Mouse (Mus musculus): Measurements from ENCODE around the gene Ankrd26. TPM values are rescaled to one million over a fixed set of nuclear protein-coding genes. Genes with fewer than 3 reads are reported as not detected.
A peak's percentile ranks its signal among the peaks of the same experiment; 100 is the strongest.

Gene Ankrd26
- total RNA-seq, 1 experiment from 2014 or later, result 21.1 TPM

DNA sequence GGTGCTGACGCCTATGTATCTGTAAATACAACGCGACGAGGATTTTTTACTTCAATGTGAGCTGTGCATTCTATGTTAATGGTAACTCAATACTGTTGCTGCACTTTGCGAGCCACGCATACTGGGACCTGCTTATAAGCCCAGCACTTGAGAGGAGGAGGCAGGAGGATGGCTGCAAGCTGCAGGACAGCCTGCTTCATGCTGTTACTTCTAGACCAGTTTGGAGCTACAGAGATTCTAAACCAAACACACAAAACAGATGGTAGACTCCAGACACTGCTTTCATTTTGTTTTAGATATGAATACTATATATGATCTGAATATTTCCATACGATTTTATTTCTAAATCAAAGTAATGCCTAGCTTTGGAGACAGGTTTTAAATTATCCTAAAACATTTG lies 41.4 kb downstream of the Ankrd26 start:
- no peak for ATAC-seq (replicated peaks in 1 of 2; ENCODE audit: insufficient read depth in 1 of 2, low FRiP score in 2 of 2, low TSS enrichment in 1 of 2, low read depth in 1 of 2, poor library complexity in 2 of 2, severe bottlenecking in 2 of 2)

DNA sequence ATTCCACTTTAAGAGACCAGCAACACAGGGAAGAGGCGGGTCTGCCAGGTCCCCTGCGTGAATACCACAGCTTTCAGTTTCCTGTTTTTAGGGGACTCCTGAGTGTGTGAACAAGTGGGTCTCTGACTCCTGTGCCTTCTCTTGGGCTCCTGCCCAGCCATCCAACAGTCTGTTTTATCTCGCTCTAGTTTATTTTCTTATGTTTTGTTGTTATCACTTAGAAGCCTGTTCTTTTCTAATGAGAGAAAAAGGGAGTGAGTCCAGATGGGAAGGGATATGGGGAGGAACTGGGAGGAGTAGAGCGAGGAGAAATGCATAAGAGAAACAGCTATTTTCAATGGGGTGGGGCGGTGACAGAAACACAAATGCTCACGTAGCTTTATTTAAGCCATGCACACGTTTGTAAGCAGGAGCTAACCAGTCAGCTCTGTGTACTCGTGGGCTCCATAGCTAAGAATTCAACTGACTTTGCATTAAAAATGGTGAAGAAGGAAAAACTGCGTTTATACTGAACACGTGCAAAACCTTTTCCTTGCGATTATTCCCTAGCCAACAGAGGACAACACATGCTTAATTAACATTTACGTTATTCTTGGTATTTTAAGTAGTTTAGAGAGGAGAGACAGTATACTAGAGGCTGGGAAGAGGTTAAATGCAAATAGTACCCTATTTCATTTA lies 48.6 kb downstream of the Ankrd26 start:
- ATAC-seq (replicated peaks in 1 of 2; ENCODE audit: insufficient read depth in 1 of 2, low FRiP score in 2 of 2, low TSS enrichment in 1 of 2, low read depth in 1 of 2, poor library complexity in 2 of 2, severe bottlenecking in 2 of 2), result no peak

DNA sequence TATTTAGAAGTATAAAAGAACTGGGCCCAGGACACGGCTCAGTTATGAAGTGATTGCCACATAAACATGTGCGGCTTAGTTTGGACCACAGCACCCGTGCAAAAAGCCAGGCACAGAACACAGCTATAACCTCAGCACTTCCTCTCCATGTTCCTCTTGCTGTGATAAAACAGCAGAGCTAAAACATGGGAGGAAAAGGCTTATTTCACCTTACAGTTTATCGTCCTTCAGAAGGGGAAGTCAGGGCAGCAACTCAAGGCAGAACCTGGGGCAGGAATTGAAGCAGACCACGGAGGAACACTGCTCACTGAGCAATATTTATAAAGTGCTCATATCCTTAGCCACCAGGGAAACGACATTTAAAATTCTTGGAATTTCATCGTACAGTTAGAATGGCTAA lies 63.0 kb downstream of the Ankrd26 start:
- no peak for ATAC-seq (replicated peaks in 1 of 2; ENCODE audit: insufficient read depth in 1 of 2, low FRiP score in 2 of 2, low TSS enrichment in 1 of 2, low read depth in 1 of 2, poor library complexity in 2 of 2, severe bottlenecking in 2 of 2)

DNA sequence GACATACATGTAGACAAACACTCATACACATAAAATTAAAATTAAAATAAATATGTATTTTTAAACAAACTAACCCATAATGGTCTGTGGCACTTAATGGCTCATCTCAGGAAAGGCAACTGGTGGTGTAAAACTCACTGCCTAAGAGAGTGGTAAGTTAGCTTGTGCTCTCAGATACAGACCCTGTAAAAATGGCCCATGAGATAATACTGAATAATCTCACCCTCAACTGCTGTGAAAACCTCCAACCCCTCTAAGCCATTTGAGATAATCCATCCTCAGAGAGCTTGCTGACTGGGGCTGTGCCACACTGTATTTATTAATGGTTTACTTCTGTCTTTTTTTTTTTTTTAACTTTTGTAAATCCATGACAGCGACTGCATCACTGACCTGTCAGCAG lies 79.9 kb downstream of the Ankrd26 start:
- no peak for ATAC-seq (replicated peaks in 1 of 2; ENCODE audit: insufficient read depth in 1 of 2, low FRiP score in 2 of 2, low TSS enrichment in 1 of 2, low read depth in 1 of 2, poor library complexity in 2 of 2, severe bottlenecking in 2 of 2)

DNA sequence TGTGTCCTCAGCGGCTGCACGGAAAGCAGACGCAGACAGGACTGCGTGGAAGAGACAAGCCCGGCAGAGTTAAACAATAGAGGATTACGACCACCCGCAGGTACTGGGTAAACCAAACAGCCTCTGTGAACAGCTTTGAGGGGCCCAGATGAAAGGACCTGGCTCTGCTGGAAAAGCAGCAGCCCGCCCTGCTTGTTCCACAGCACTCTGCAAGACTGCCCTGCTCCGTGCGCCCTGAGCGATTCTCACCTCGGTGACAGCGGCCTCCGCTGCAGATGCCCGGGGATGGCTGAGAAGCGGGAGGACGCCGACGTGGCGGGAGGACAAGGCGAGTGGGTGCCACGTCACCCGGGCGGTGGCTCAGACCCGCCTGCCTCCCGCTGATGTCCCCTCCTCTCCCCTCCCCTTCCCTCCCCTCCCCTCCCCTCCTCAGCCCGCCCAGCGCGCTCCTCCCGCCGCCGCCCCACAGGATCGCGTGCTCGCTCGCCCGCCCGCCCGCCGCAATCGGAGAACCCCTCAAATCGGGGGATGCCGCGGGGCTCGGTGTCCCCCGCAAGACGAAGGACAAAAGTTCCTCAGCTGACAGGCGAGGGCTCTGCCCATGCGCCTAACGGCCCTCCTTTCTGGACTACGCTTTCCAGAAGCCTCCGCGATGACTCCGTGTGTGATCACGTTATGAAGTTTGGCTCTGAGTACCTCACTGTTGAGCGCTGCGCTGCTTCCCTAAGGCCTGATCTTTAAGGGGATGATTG lies 82.9 kb downstream of the Ankrd26 start, which contains the start of gene Zfp9:
Zfp9 (minus strand) TSS at position 364 of the 752 bp plus-strand sequence.
- peak; percentile 76 to 77 for ATAC-seq (replicated peaks in 1 of 2; ENCODE audit: insufficient read depth in 1 of 2, low FRiP score in 2 of 2, low TSS enrichment in 1 of 2, low read depth in 1 of 2, poor library complexity in 2 of 2, severe bottlenecking in 2 of 2)

DNA sequence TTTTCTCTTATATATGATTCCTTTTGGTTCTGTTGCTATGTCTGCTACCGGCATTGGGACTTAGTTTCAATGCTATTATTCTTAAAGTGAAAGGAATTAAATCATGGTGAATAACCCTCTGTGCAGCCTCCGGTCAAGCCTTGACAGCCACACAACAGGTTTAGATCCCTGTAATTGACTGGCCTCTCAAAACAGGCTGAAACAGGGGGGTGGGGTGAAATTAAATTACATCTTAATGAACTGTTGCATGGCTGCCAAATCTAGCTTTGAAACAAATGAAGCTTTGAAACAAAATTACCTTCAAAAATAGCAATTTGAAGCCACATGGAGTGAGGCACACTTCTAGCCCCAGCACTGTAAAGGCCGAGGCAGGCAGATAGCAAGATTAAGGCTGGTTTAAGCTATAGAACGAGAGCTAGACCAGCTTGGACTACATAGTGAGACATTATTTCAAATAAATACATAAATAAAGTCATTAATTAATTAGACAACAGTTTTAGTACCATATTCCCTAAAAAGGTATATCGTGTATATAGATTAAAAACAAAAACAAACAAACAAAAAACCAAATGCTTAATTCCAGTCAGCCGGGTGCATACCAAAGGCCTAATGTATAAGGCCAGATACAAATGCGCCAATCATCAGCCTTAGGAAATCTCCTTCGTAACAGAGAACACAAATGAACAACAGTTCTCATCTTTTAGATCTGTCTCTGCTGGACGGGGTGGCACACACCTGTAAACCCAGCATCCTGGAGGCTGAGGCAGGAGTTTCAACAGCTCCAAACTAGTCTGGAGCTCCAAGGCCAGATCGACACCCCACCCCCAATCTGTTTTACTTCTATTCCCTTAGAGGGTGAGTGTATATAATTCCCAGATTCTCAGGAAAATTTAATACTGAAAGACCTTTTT lies 83.9 kb downstream of the Ankrd26 start:
- ATAC-seq (replicated peaks in 1 of 2; ENCODE audit: insufficient read depth in 1 of 2, low FRiP score in 2 of 2, low TSS enrichment in 1 of 2, low read depth in 1 of 2, poor library complexity in 2 of 2, severe bottlenecking in 2 of 2), result no peak

DNA sequence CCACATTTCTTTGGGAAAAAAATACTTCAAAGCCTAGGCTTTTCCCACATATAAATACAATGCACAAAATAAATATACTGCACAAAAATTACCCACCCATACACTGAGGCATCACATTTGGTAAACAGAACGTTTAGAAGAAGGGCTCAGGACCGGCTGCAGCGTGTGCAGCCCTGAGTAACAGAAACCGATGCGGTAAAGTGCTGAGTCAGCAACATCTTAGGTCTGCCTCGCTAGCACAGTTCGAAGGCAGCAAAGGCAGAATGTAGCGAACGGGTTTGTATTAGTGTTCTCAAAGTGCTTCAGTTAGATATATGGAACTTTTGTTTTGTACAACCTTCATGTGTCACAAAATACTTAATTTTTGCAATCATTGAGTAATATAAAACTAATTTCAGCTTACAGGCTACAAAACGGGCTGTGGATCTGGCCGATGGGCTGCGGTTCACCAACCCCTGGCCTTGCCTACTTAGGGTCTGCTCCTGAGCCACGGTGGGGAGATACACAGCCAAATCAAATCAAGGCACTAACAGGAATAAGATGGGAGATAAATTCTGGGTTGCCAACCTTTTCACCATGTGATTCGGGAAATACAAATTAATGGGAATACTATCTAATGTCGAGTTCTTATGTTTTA lies 99.8 kb downstream of the Ankrd26 start:
- no peak for ATAC-seq (replicated peaks in 1 of 2; ENCODE audit: insufficient read depth in 1 of 2, low FRiP score in 2 of 2, low TSS enrichment in 1 of 2, low read depth in 1 of 2, poor library complexity in 2 of 2, severe bottlenecking in 2 of 2)

DNA sequence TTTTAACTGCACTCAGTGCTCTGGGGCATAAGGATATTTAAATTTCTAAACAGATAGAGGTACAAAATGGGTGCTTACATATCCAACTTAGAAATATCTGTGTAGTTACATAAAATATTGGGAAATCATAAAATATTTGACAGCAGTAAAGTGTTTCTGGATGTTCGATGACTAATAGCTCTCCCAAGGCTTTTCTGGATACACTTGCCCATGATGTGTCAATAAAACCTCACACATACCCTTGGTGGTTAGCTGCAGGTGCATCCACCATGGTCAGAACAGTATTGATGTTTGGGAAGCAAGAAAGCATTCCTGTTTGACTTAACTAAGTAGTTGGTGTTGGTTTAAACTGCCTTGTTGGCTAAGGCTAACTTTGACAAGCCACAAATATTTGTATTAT lies 104.3 kb downstream of the Ankrd26 start:
- ATAC-seq (replicated peaks in 1 of 2; ENCODE audit: insufficient read depth in 1 of 2, low FRiP score in 2 of 2, low TSS enrichment in 1 of 2, low read depth in 1 of 2, poor library complexity in 2 of 2, severe bottlenecking in 2 of 2), result no peak

DNA sequence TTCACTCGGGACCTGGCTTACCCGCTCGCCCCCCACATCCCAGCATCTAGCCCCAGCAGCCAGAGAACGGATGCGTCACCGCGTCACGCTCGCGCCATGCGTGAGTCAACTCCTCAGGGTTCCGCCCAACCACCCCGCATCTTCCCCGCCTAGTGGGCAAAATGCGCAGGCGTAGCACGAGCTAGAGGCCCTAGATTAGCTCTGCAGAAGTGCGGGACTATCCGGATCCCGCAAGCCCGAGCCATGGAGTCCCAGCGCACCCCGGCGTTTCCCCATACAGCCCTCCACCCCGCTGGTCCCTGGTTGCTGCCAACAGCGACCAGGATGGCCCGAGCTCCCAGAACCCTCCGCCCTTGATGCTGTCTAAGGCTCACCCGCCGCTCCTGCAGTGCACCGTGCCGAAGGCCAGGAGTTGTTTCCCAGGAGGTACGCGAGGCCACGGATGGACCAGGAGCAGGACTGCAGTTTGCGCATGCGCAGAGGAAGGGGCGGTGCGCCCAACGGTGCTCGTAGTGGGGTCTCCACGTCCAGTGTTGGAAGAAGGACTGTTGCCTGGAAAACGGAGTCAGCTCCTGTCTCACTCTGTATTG lies 106.9 kb downstream of the Ankrd26 start, which contains the start of gene Zfp248:
Zfp248 (minus strand) TSS at position 487 of the 590 bp plus-strand sequence.
- peak; percentile 91 to 98 for ATAC-seq (replicated peaks in 1 of 2; ENCODE audit: insufficient read depth in 1 of 2, low FRiP score in 2 of 2, low TSS enrichment in 1 of 2, low read depth in 1 of 2, poor library complexity in 2 of 2, severe bottlenecking in 2 of 2)

DNA sequence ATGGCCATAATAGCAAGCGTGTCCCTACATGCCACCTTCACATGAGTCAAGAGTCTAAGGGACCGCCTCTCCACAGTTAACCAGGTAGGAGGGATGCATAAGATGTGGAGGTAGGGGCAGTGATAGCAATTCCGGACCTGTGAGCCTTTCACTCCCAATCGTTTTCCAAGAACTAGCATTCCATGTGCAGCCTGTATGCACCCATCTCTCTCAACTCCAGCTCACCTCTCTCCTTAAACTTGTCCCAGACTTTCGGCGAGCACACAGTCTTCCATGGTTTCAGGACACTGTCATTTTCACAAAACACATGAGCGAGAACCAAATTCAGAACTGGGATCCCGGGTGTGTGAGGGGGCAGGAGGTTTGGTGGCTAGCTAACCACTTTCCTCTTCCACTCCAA lies 107.6 kb downstream of the Ankrd26 start:
- ATAC-seq (replicated peaks in 1 of 2; ENCODE audit: insufficient read depth in 1 of 2, low FRiP score in 2 of 2, low TSS enrichment in 1 of 2, low read depth in 1 of 2, poor library complexity in 2 of 2, severe bottlenecking in 2 of 2), result no peak

Other genes starting within 250 kb of the Ankrd26 start
- 79.7 and 107 TPM in 2 replicates for gene Bms1, start 142.8 kb downstream of the Ankrd26 start, total RNA-seq (2017)
- 4.4 and 5.1 TPM in 2 replicates for gene Zfp248, start 106.7 kb downstream of the Ankrd26 start, total RNA-seq (2017)
- 0.31 TPM in 1 of 2 replicates, not detected in the other for gene Zfp9, start 82.9 kb downstream of the Ankrd26 start, total RNA-seq (2017)

Data from hematopoietic stem cell, adult 5-6 weeks (primary cell).